Mouse (Mus musculus): ENCODE data around the gene Tmbim7. TPM values are rescaled to one million over a fixed set of nuclear protein-coding genes. Genes with fewer than 3 reads are reported as not detected.
"Not testable (repeated sequence)": the region's sequence is repeated elsewhere in the genome, so short reads cannot be mapped to it uniquely, and the experiment has no call there.

Gene Tmbim7
- total RNA-seq (2021): not detected
- long read RNA-seq, experiment 1, partial matches to known transcripts: 0 of 1 reads
- long read RNA-seq, experiment 1, other reads (novel, unspliced or antisense): 1 of 1 reads
- long read RNA-seq, experiment 2: 0 reads

DNA sequence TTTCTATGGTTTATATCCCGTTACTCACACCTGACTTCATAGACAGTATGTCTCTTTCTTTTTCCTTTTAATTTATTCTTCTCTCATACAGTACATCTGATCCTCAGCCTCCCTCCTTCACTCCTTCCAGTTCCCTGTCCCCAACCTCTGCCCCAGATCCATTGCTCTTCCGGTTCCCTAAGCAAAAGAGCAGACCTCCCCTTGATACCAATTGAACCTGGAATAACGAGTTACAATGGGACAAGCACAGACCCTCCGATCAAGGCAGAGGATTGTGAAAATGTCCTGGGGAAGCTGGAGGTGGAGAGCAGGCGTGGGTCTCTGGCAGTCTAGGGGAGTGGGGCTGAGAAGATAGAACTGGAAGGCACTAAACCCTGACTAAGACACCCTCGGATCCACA, at the start of gene Tmbim7:
Gene Tmbim7, plus strand, starts transcription at position 301 of the 400 bp plus-strand sequence.
- DNase-seq: no peak

DNA sequence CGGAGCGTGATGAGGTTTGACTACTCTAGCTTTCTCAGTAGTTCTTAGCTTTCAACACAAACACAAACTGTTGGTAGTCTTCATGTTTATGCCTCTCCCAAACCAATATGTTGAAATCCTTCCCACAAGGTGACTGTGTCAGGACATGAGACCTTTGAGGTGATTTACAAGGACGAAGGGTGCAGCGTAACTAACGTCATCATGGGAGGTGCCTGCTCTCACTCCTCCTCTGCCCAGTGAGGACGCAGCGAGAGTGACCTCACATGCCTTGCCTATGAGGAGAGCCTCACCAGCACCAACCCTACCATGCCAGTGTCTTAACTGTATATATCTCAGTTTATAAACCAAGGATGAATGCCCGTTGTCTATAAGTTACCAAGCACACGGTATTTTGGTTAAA, 43.9 kb upstream of the Tmbim7 start:
- DNase-seq: no peak

DNA sequence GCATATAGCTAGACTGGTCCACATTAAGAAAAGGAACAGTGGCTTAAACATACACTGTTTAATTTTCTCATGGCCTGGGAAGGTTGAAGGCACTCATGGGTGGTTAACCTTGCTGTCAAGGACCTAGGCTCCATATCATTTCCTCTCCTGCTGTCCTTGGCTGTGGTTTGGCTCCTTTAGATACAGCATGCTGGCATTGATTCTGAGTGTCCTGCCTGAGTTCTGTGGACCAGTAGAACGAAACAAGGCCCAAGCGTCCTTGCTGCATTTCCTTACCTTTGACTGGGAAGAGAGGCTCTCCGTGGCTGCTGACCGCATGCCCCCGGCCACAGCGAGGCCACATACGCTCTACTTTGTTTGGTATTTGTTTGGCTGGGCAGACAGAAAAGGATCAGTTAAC, 41.7 kb upstream of the Tmbim7 start:
- DNase-seq: no peak

DNA sequence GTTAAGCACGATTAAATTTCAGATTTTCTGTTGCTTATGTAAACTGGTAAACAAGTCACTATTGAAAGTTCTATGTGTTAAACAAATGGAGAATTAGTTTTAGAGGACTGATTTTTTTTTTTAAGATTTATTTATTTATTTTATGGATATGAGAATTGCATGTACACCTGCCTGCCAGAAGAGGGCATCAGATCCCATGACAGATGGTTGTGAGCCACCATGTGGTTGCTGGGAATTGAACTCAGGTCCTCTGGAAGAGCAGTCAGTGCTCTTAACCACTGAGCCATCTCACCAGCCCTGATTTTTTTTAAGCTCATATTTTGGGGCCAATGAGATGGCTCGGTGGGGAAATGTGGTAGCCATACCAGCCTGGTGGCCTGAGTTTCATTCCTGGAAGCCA, 39.1 kb upstream of the Tmbim7 start:
- DNase-seq: not testable (repeated sequence)

DNA sequence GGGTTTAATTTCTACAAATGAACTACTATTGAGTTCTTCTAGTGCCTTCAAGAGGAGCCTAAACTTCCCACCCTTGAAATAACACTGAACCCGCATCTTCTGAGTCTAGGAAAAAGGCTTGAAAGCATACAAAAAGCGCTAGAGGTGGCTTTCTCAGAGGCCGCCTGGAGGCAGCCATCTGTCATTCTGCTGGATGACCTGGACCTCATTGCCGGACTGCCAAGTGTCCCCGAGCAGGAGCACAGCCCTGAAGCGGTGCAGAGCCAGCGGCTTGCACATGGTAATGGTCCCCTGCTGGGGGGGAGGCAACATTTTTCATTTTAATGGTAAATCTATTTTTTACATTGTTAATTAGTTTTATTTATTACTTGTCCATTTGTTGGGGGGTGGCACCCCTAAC, 30.5 kb upstream of the Tmbim7 start:
- DNase-seq: no peak

DNA sequence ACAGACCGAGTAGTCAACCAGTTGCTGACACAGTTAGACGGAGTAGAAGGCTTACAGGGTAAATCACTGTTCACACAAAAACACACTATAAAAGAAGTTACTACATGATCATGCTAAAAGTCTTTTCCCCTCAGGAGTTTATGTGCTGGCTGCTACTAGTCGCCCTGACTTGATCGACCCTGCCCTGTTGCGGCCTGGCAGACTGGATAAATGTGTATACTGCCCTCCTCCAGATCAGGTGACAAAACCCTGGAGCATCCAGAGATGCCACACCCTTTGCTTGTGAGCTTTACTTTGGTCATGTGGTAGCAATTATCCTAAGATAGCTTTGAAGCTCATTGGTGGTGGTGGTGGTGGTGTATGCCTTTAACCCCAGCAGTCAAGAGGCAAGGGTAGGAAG, 20.9 kb upstream of the Tmbim7 start:
- no peak for DNase-seq

DNA sequence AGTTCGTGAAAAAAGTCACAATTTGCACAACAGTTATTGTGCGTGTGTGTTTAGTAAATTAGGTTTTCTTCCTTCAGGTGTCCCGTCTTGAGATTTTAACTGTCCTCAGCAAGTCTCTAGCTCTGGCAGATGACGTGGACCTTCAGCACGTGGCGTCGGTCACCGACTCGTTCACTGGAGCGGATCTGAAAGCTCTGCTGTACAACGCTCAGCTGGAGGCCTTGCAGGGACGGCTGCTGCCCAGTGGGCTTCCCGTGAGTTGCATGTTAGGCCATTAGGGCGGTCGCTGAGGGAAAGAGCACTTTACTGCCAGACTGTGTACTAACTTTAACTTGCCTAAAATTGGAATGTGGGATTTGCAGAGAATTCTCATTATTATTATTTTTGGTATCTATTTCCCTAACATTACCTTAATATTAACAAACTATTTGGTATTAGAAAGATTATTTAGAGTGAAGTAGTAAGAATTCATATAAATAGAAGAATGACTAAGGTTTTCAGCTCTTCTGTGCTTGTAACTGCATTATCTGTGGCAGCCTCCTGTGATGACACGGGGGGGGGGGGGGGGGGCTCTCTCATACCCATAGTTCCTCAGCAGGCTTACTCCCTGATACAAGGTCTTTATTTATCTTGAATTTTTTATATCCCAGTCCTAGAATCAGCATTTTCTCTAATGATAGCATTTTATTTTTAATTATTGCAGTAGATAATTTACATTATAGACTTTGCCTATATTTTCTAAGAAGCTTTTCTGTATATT, 19.3 kb upstream of the Tmbim7 start:
- DNase-seq: no peak

DNA sequence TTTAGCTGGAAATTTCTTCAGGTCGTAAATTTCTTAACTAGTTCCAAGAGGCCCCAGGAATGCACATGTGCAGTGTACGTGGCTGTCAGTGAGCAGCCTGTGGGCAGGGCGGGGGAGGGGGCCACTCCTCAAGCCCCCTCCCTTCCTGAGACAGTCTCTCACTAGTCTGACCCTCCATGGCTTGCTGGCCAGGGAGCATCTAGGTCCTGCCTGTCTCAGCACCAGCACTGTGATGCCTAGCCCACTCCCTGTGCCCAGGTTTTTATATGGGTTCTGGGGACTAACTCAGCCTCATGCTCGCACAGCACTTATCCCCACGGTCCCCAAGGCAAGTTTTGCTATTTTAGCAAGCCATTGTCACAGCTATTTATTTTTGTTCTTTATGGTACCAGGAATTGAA, 18.7 kb upstream of the Tmbim7 start:
- no peak for DNase-seq

DNA sequence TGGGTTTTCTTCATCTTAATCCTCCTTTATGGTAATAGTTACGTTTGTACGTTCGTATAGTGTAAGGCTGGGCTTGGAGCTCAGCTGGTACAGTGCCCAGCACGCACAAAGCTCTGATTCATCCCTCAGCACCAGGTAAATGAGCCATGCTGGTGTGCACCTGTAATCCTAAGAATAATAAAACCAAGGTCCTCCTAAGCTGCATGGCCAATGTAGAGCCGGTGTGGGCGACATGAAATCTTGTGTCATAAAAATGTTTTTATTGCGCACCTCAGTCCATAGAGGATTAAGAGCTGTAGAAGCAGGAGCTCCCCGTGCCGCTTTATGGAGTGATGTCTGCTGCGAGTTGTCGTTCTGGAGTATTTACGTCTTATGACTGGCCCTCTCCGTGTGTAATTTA, 17.7 kb upstream of the Tmbim7 start:
- no peak for DNase-seq

DNA sequence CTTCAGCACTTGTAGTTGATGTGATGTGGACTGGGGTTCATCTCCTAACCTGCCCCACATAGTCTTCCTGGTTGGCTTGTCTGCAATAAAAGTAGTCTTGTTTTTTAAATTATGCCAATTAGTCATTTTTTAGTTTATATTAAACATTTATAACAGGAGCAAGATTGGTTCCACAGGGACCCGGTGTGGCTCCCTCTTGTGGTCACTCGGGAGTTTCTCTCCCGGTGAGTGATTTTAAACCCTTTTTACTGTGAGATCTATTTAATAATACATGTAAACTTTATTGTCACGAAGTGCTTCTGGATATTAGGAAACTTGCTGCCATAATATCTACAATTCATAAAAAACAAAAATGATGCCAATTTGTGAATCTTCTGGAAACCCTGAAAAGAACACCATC, 17.0 kb upstream of the Tmbim7 start:
- DNase-seq: no peak

DNA sequence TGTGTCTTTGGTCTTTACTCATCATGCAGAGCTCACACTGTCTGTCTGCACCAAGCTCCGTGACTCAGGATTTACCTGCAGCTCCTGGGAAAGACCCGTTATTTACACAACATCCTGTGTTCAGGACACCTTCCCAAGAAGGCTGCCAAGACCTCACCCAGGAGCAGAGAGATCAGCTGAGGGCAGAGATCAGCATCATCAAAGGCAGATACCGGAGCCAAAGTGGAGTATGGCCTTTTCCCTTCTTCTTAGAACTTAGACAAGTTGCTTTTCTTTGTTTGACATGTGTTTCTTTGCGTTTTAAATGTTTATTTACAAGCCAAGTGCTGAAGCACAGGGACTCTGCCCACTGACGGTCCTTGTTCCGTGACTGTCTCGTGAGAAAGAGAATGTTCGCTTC, 15.7 kb upstream of the Tmbim7 start:
- no peak for DNase-seq

DNA sequence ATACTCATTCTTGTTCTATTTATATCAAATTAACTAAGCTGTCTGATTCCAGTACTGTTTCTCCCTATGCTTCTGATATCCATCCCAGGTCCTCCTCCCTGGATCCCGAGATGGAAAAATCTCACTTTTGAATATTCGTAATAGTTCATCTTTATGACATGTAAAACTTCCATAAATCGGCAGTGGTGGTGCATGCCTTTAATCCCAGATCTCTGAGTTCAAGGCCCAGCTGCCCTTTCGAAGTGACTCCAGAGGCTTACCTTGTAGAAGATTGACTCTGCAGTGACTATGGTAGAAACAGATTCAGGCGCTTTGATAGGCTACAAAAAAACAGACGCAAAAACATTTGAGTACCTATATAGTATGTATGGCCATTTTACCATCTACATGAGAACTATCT, 6.4 kb upstream of the Tmbim7 start:
- no peak for DNase-seq

DNA sequence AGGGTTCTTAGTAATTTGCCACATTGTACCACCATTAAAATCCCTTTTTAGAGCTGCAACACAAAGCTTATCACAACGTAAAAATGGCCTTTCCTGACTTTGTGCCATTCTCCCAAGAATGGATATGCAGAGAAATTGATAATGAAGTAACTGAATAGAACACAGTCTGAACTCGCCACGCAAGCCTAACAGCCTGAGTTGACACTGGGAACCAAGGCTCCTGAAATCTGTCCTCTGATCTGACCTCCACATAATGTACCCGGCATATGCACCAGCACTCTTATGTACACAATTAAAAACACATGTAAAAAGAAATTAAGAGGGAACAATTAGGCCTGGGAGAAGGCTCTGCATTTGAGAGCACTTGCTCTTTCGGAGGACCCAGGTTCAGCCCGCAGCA, 5.7 kb upstream of the Tmbim7 start:
- no peak for DNase-seq

DNA sequence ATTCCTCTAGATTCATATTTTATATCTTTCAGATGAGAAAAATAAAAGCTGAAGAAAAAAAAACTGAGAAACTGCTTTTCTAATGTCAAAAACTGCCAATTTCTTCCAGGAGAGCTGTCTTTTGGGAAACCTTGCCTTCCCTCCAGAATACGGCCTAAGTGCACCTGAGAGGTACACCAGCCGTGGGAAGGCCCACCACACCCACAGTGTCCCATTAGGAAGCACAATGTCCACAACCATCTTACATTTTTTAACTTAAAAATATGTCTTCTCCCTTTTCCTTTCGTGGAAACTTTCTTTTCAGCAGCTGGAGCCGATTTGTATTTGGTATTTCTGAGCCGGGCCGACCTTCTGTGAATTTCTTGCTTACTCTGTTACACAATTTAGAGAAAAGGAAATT, 4.4 kb upstream of the Tmbim7 start:
- no peak for DNase-seq

DNA sequence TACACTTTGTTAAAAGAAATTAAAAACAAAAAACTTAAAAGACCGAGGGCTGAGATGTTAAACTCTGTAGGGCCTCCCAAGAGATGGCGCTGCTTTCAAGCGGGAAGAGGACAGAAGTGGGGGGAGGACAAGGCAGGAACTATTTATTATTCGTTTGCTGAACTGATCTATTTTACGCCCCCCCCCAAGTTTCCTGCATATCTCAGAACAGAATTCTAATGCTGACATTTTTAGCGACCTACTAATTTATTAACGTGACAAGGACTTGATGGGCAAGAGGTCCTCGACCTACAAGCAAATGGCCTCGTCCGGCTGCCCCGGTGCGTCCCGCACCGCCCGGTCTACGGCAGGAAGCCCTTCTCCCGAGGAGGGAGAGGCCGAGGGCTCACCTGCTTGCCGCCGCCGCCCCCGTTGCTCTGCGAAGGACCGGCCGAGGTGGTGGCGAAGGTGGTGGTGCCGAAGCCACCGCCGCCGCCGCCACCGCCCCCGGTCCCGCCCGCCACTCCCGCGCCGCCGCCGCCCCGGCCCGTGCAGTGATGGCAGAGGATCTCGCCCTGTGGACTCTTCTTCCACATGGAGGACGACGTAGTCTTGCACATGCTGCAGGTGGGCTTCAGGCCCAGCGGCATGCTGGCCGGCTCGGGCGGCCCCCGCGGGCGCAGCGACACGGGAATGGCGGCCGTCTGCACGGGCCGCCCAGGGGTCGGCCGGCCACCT, 3.8 kb upstream of the Tmbim7 start:
- peak; percentile 63 to 73 for DNase-seq

DNA sequence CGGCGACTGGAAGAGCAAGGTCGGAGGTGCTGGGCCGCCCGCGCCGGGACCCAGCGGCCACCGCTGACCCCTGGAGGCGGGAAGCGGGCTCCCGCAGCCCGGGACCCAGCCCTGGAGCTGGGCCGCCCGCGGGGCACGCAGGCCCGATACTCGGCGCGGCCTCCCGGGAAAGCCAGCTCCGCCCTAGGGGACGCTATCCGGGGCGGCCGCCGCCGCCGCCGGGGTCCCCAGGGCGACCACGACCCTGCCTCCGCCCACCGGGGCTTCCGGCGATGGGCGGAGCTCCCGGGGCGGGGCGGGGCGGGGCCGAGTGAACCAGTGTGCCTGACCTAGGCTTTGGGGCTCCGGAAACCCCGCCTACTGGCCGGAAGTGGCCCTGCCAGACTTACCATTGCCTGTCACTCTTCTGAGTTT, 3.3 kb upstream of the Tmbim7 start:
- peak; percentile 90 to 94 for DNase-seq

DNA sequence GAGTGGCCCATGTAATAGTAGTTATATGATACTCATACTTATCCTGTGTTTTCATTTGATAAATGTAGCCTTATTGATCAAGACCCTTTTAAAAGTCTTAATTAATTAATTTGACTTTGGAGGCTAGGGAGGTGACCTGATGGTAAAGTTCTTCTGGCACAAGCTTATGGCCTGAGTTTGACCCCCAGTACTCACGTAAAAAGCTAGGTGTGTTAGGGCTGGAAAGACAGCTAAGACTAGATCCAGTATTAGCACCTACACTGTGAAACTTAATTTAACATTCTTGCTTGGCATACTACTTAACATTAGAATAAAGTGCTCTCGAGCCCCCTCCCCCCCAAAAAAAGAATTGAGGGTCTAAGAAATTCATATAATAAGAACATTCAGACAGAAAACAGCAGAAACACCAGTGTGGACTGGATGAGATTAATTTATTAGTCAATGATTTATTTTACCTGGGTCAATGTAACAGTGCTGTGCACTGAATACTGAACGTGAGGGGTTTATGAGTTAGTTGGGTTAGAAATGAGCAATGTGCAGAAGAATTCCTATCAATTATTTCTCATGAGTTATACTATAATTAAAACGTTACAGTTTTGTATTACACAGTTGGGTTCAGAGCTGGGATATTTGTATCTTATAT, 2.7 kb upstream of the Tmbim7 start:
- DNase-seq: no peak

DNA sequence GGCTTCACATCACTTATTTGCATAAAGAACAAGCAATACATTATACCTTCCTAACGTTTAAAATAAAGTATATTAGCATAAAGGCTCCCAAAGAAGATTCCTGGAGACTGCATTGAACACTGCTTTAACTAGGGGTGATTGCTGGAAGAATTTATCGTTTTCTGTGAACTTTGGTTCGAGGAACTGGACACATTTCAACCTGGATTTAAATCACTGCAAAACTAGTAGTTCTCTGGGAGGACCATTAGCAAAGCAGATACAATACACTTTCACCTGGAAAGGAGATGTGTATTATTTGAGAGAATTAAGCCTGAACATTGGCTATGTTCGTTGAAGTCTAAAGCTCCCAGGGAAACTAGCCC, 2.2 kb upstream of the Tmbim7 start:
- no peak for DNase-seq

DNA sequence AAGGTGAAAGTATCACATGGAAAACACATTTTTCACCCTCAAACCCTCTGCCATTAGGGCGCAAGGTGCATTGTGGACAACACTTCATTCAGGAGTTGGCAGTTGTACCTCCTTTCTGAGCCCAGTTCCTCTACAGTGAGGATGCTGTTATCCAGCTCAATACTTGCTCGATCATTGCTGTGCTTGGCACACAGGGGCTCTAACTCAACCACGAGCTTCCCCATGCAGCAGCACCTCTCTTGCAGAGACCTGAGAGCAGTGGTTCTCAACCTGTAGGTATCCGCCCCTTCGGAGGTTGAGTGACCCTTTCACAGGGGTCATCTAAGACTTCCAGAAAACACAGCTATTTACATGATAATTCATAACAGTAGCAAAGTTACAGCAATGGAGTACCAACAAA, 640 bp downstream of the Tmbim7 start:
- DNase-seq: no peak

DNA sequence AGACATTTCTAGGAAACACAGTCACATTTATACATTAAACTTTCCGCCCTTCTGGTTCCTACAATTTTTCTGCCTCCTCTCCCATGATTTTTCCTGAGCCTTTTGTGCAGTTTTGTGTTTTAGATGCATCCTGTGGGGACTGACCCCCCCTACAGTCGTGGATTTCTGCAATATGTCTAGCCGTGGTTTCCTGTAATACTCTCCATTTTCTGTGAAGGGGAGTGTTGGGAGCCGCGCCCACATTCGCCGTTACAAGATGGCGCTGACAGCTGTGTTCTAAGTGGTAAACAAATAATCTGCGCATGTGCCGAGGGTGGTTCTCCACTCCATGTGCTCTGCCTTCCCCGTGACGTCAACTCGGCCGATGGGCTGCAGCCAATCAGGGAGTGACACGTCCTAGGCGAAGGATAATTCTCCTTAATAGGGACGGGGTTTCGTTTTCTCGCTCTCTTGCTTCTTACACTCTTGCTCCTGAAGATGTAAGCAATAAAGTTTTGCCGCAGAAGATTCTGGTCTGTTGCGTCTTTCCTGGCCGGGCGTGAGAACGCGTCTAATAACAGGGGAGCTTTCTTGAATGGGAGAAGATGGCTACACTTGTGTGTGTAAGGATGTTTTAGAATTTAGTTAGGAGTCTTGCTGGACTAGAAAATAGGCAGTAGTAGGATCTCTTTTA, 2.1 kb downstream of the Tmbim7 start:
- DNase-seq: not testable (repeated sequence)

DNA sequence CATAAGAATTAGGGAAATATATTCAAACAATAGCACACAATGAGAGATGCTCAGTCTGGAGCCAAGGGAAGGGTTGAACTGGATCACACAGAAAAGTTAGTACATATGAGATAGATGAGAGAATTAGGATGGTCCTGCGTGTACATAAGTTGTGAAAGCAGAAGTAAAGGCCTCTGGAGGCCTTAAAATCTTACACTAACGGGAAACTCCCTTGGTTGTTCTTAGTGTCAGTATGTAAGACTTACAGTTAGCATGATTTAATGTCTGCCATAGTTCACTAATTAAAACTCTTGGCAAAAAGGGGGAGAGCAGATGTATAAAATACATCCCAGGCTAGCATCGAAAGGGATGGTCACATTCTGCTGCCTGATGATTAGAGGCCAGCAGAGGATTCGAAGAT, 2.8 kb downstream of the Tmbim7 start:
- DNase-seq: no peak

DNA sequence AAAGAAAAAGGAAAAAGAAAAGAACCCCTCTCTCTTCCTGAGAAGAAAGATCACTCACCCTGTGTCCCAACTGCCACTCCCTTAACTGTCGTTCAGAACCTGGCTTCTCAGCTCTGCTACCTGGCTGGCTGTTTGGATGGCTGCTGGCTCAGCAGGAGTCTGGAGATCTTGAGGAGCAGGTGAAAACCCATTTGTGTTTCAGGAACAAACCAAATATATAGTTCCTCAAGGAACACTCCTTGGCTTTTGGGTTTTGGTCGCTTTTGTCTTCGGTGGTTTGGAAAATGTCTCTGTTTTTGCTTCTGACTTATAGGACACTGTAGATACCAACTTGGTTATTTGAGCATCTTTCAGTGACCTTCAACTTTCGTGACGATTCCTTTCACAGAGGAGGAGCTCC, 6.1 kb downstream of the Tmbim7 start, which contains the start of gene Gatad1:
Gene Gatad1, minus strand, starts transcription at position 101 of the 400 bp plus-strand sequence.
- DNase-seq: no peak

DNA sequence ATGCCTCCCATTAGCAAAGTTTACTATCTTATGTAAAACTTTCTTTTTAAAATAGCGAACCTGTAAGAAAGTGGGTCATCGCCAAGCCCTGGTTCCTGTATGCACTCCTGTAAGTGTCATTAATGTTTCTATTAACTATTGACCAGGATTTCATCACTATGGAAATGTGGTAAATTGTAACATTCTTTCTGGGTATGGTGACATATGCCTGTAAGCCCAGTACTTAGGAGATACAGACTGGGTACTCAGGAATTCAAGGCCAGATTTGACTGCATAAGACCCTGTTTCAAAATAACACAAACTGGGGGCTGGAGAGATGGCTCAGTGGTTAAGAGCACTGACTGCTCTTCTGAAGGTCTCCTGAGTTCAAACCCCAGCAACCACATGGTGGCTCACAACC, 14.2 kb downstream of the Tmbim7 start:
- no peak for DNase-seq

Data from heart, adult 18-20 months (tissue).